Mouse (Mus musculus): ENCODE measurements around the gene Tango6.

- TF ChIP-seq SMC3 (IDR thresholded peaks at IDR 0.05; ENCODE audit: low read depth, low read length) = no peak
- TF ChIP-seq POLR2A (IDR thresholded peaks at IDR 0.05; ENCODE audit: low read depth, low read length) = no peak
- no peak for TF ChIP-seq POLR2AphosphoS2 (IDR thresholded peaks at IDR 0.05; ENCODE audit: low read depth, low read length)
- TF ChIP-seq MXI1 (IDR thresholded peaks at IDR 0.05; ENCODE audit: low read depth, low read length) = no peak
Observed at GRCm38 (mm10) chr8:106816431-106817170, 133.7 kb downstream of the Tango6 start.

Measured in CH12.LX (cell line).